Comparison of ENCODE assay signal across 28 mouse cellular contexts in the genomic region with DNA sequence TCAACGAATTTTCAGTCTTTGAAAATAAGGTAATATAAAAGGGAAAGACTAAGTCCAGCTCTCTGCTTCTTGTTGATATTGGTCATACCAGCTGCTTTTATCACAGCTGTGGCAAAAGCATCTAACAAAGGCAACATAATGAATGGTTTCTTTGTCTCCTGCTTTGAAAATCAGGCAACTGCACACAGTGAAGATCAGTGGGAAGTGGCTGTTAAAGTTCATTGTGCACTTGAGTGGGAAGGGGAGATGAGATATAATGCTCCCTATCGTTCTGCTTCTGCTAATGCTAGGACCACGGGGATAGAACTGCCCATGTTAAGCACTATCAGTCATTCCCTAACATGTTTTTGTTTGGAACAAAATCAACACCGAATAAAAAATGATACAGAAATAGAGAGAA.
A peak's percentile ranks its signal among the peaks of the same experiment; 100 is the strongest.
DNase-seq lines count a peak whose midpoint lies in the region; ATAC-seq and TF ChIP-seq lines count a peak whose summit lies in the region.
"Had no signal": no experiment of that assay in that cellular context is flagged by ENCODE, and none has a peak within 500 bp of the region (broad histone marks: within the 10 kb centered on the region; RNA-seq: fewer than 3 reads in every experiment).

No protein-coding gene starts in this region.

- no peak for DNase-seq in forebrain, postnatal 0 days
- no peak for DNase-seq in midbrain, embryonic 14.5 days
- no peak for DNase-seq in thymus, adult 2 months
- DNase-seq in cerebellum, adult 11 months, result no peak
- DNase-seq: adrenal gland, adult 2 months; adrenal gland, postnatal 36 days; B cell, adult 2 months; cerebellum, adult 9-11 months; gastrocnemius, postnatal 10 days; heart, postnatal 10 days; kidney, adult 18-20 months; kidney, postnatal 4 days; right cerebral cortex, postnatal 25 days; thymus, postnatal 14 days had no signal

- no peak for TF ChIP-seq CTCF in forebrain, postnatal 0 days (IDR thresholded peaks at IDR 0.05; ENCODE audit: low read depth)
- no peak for TF ChIP-seq CTCF in thymus, adult 2 months (IDR thresholded peaks at IDR 0.05; ENCODE audit: borderline replicate concordance, control insufficient read depth, extremely low read depth, insufficient read depth, low read length, poor library complexity)

- H3K4me3 ChIP-seq in forebrain, embryonic 12.5 days (replicated peaks), result no peak overlapping the region
- H3K4me3 ChIP-seq in forebrain, postnatal 0 days (ENCODE audit: low read depth, low read length), result no peak overlapping the region
- no peak overlapping the region for H3K4me3 ChIP-seq in midbrain, embryonic 14.5 days (replicated peaks; ENCODE audit: low read depth, low read length)
- no peak overlapping the region for H3K4me3 ChIP-seq in midbrain, embryonic 15.5 days
- H3K4me3 ChIP-seq in forebrain, embryonic 16.5 days (replicated peaks; ENCODE audit: low read length), result no peak overlapping the region
- no peak overlapping the region for H3K4me3 ChIP-seq in thymus, adult 2 months (ENCODE audit: control insufficient read depth, insufficient read depth, low read length)
- H3K4me3 ChIP-seq: embryonic facial prominence, embryonic 12.5 days; heart, embryonic 13.5 days; limb, embryonic 13.5 days; lung, embryonic 15.5 days; midbrain, embryonic 13.5 days; myocyte; neural tube, embryonic 13.5 days; stomach, embryonic 15.5 days had no signal

- H3K4me1 ChIP-seq in forebrain, embryonic 12.5 days, result no peaks in the 10 kb centered on the region
- H3K4me1 ChIP-seq in forebrain, postnatal 0 days (ENCODE audit: insufficient read depth), result no peaks in the 10 kb centered on the region
- H3K4me1 ChIP-seq in midbrain, embryonic 14.5 days (ENCODE audit: control insufficient read depth, insufficient read depth, low read length), result no peaks in the 10 kb centered on the region
- H3K4me1 ChIP-seq in midbrain, embryonic 15.5 days, result no peaks in the 10 kb centered on the region
- H3K4me1 ChIP-seq in forebrain, embryonic 16.5 days (replicated peaks; ENCODE audit: control insufficient read depth, insufficient read depth, low read length), result no peaks in the 10 kb centered on the region
- no peaks in the 10 kb centered on the region for H3K4me1 ChIP-seq in thymus, adult 2 months (replicated peaks; ENCODE audit: control insufficient read depth, insufficient read depth, low read length)
- H3K4me1 ChIP-seq: embryonic facial prominence, embryonic 12.5 days; heart, embryonic 13.5 days; limb, embryonic 13.5 days; lung, embryonic 15.5 days; midbrain, embryonic 13.5 days; neural tube, embryonic 13.5 days; stomach, embryonic 15.5 days had no signal

- whole genome bisulfite sequencing in forebrain, embryonic 12.5 days, result 50% methylated on average over 4 of the region's 4 CpGs
- 53% methylated on average over 4 of the region's 4 CpGs for WGBS in forebrain, postnatal 0 days
- WGBS in midbrain, embryonic 14.5 days, result 54% methylated on average over 4 of the region's 4 CpGs
- WGBS in midbrain, embryonic 15.5 days, result 55% methylated on average over 4 of the region's 4 CpGs
- 45% methylated on average over 4 of the region's 4 CpGs for WGBS in forebrain, embryonic 16.5 days
- WGBS in thymus, adult 2 months, result 87% methylated on average over 4 of the region's 4 CpGs

- H3K27me3 ChIP-seq in forebrain, embryonic 12.5 days, result no peaks in the 10 kb centered on the region
- no peaks in the 10 kb centered on the region for H3K27me3 ChIP-seq in forebrain, postnatal 0 days (ENCODE audit: insufficient read depth, low read length)
- H3K27me3 ChIP-seq in midbrain, embryonic 14.5 days (ENCODE audit: control insufficient read depth, insufficient read depth, low read length), result no peaks in the 10 kb centered on the region
- no peaks in the 10 kb centered on the region for H3K27me3 ChIP-seq in midbrain, embryonic 15.5 days (replicated peaks)
- H3K27me3 ChIP-seq in forebrain, embryonic 16.5 days (replicated peaks; ENCODE audit: control insufficient read depth, insufficient read depth, low read length), result no peaks in the 10 kb centered on the region
- H3K27me3 ChIP-seq in thymus, adult 2 months (ENCODE audit: control insufficient read depth, insufficient read depth, low read length), result no peaks in the 10 kb centered on the region
- H3K27me3 ChIP-seq: embryonic facial prominence, embryonic 12.5 days; heart, embryonic 13.5 days; limb, embryonic 13.5 days; lung, embryonic 15.5 days; midbrain, embryonic 13.5 days; neural tube, embryonic 13.5 days; stomach, embryonic 15.5 days had no signal

- no peak overlapping the region for H3K27ac ChIP-seq in forebrain, embryonic 12.5 days
- no peak overlapping the region for H3K27ac ChIP-seq in forebrain, postnatal 0 days (ENCODE audit: low read depth, low read length)
- H3K27ac ChIP-seq in midbrain, embryonic 14.5 days (replicated peaks; ENCODE audit: low read depth, low read length), result no peak overlapping the region
- no peak overlapping the region for H3K27ac ChIP-seq in midbrain, embryonic 15.5 days
- H3K27ac ChIP-seq in forebrain, embryonic 16.5 days (ENCODE audit: low read length), result no peak overlapping the region
- no peak overlapping the region for H3K27ac ChIP-seq in thymus, adult 2 months (ENCODE audit: control insufficient read depth, insufficient read depth, low read length)
- H3K27ac ChIP-seq: embryonic facial prominence, embryonic 12.5 days; heart, embryonic 13.5 days; kidney, postnatal 0 days; limb, embryonic 13.5 days; lung, embryonic 15.5 days; midbrain, embryonic 13.5 days; neural tube, embryonic 13.5 days; stomach, embryonic 15.5 days had no signal

- no peak overlapping the region for H3K4me2 ChIP-seq in forebrain, embryonic 12.5 days
- no peak overlapping the region for H3K4me2 ChIP-seq in forebrain, postnatal 0 days (ENCODE audit: low read depth)
- no peak overlapping the region for H3K4me2 ChIP-seq in midbrain, embryonic 14.5 days (ENCODE audit: low read length)
- no peak overlapping the region for H3K4me2 ChIP-seq in midbrain, embryonic 15.5 days
- H3K4me2 ChIP-seq in forebrain, embryonic 16.5 days (ENCODE audit: low read length), result no peak overlapping the region
- H3K4me2 ChIP-seq: embryonic facial prominence, embryonic 12.5 days; heart, embryonic 13.5 days; limb, embryonic 13.5 days; liver, embryonic 11.5 days; lung, embryonic 15.5 days; midbrain, embryonic 13.5 days; neural tube, embryonic 13.5 days; stomach, embryonic 15.5 days had no signal

- H3K36me3 ChIP-seq in forebrain, embryonic 12.5 days (replicated peaks), result no peaks in the 10 kb centered on the region
- H3K36me3 ChIP-seq in forebrain, postnatal 0 days (ENCODE audit: insufficient read depth), result no peaks in the 10 kb centered on the region
- H3K36me3 ChIP-seq in midbrain, embryonic 14.5 days (ENCODE audit: control insufficient read depth, insufficient read depth, low read length), result no peaks in the 10 kb centered on the region
- no peaks in the 10 kb centered on the region for H3K36me3 ChIP-seq in midbrain, embryonic 15.5 days (replicated peaks)
- no peaks in the 10 kb centered on the region for H3K36me3 ChIP-seq in forebrain, embryonic 16.5 days (ENCODE audit: control insufficient read depth, insufficient read depth)
- no peaks in the 10 kb centered on the region for H3K36me3 ChIP-seq in thymus, adult 2 months (ENCODE audit: control insufficient read depth, insufficient read depth, low read length)
- H3K36me3 ChIP-seq: embryonic facial prominence, embryonic 12.5 days; heart, embryonic 13.5 days; limb, embryonic 13.5 days; lung, embryonic 15.5 days; midbrain, embryonic 13.5 days; neural tube, embryonic 13.5 days; stomach, embryonic 15.5 days had no signal

- no peak overlapping the region for H3K9ac ChIP-seq in forebrain, embryonic 12.5 days
- H3K9ac ChIP-seq in forebrain, postnatal 0 days, result no peak overlapping the region
- no peak overlapping the region for H3K9ac ChIP-seq in midbrain, embryonic 14.5 days (replicated peaks; ENCODE audit: low read length)
- H3K9ac ChIP-seq in midbrain, embryonic 15.5 days, result no peak overlapping the region
- H3K9ac ChIP-seq in forebrain, embryonic 16.5 days (replicated peaks; ENCODE audit: low read depth, low read length), result no peak overlapping the region
- H3K9ac ChIP-seq: embryonic facial prominence, embryonic 12.5 days; heart, embryonic 13.5 days; limb, embryonic 13.5 days; lung, embryonic 15.5 days; midbrain, embryonic 13.5 days; neural tube, embryonic 13.5 days; stomach, embryonic 15.5 days had no signal

- no peaks in the 10 kb centered on the region for H3K9me3 ChIP-seq in forebrain, embryonic 12.5 days
- H3K9me3 ChIP-seq in forebrain, postnatal 0 days (ENCODE audit: low read length), result no peaks in the 10 kb centered on the region
- H3K9me3 ChIP-seq in midbrain, embryonic 14.5 days (ENCODE audit: control insufficient read depth, low read length), result no peaks in the 10 kb centered on the region
- no peaks in the 10 kb centered on the region for H3K9me3 ChIP-seq in midbrain, embryonic 15.5 days
- no peaks in the 10 kb centered on the region for H3K9me3 ChIP-seq in forebrain, embryonic 16.5 days (ENCODE audit: control insufficient read depth, low read length)
- H3K9me3 ChIP-seq: embryonic facial prominence, embryonic 12.5 days; heart, embryonic 13.5 days; limb, embryonic 13.5 days; lung, embryonic 15.5 days; midbrain, embryonic 13.5 days; neural tube, embryonic 13.5 days; stomach, embryonic 15.5 days had no signal

- TF ChIP-seq POLR2A in thymus, adult 2 months (IDR thresholded peaks at IDR 0.05; ENCODE audit: control insufficient read depth, extremely low read depth, insufficient read depth, low read length, poor library complexity), result no peak

- ATAC-seq in forebrain, embryonic 12.5 days (ENCODE audit: low FRiP score), result peak; percentile 30; the same call in 1 of the 2 replicates
- no peak for ATAC-seq in forebrain, postnatal 0 days
- ATAC-seq in midbrain, embryonic 14.5 days (ENCODE audit: low FRiP score, low TSS enrichment), result peak; percentile 57; the same call in 1 of the 2 replicates
- no peak for ATAC-seq in midbrain, embryonic 15.5 days (replicated peaks)
- ATAC-seq in forebrain, embryonic 16.5 days, result peak; percentile 52; the same call in 1 of the 2 replicates
- ATAC-seq: hindbrain, embryonic 16.5 days; midbrain, embryonic 13.5 days had no signal

Comparison
In these comparisons a context has a peak if more than half of its experiments do, and no peak if none do; other contexts are left out.
1. ATAC-seq: peak in forebrain, embryonic 12.5 days (single experiment), midbrain, embryonic 14.5 days (single experiment) and forebrain, embryonic 16.5 days (single experiment); none in forebrain, postnatal 0 days (single experiment) and midbrain, embryonic 15.5 days (single experiment).